Mouse (Mus musculus) ES-Bruce4 (cell line): ENCODE results near the gene Trim17.

Source experiments
- CTCF ChIP-seq: IDR thresholded peaks from one replicate; pipeline ENCODE4 v1.8.1; 2011; ENCODE audit warnings: low read depth, low read length
- EP300 ChIP-seq: IDR thresholded peaks from 2 replicates; pipeline ENCODE4 v1.6.1; 2011; ENCODE audit warnings: low read depth, low read length; ENCODE audit not compliant: insufficient read depth
- POLR2A ChIP-seq: IDR thresholded peaks from one replicate; pipeline ENCODE4 v1.8.1; 2011; ENCODE audit warnings: low read length; ENCODE audit not compliant: insufficient read depth

- TF ChIP-seq POLR2A (no peak), CTCF (no peak), EP300 (no peak)
Observed at GRCm38 (mm10) chr11:58995061-58995806, 40.7 kb downstream of the Trim17 start.
